Mouse (Mus musculus) stomach, embryonic 15.5 days (tissue): ENCODE measurements at regions not wholly inside any gene's neighbourhood (a gene's known extent, or its start where the extent isn't known, plus 50 kb on each side); places are given as distances from the start of the nearest gene placed in this dataset.
A peak's percentile ranks its signal among the peaks of the same experiment; 100 is the strongest.

ENCODE experiments used
- ATAC-seq: fragments of 200-750 bp; cut with Nextera tagmentation; 2 replicates; pipeline ENCODE4 v1.8.0; 2017; ENCODE audit warnings: low read depth, moderate number of reproducible peaks, moderate TSS enrichment; ENCODE audit not compliant: insufficient read depth, low FRiP score
- H3K27ac ChIP-seq: fragments of 300-500 bp; sonication (generic); 2 replicates; pipeline ENCODE4 v1.5.1; 2015; ENCODE audit warnings: mild to moderate bottlenecking, inconsistent platforms
- H3K27me3 ChIP-seq: fragments of 300-500 bp; sonication (generic); replicated peaks from 2 replicates; pipeline ENCODE4 v1.6.1; 2015; ENCODE audit warnings: inconsistent platforms
- H3K36me3 ChIP-seq: fragments of 300-500 bp; sonication (generic); 2 replicates; pipeline ENCODE4 v1.6.1; 2015; ENCODE audit warnings: inconsistent platforms
- H3K4me1 ChIP-seq: fragments of 300-500 bp; sonication (generic); 2 replicates; pipeline ENCODE4 v1.6.1; 2015; ENCODE audit warnings: inconsistent platforms
- H3K4me2 ChIP-seq: fragments of 300-500 bp; sonication (generic); 2 replicates; pipeline ENCODE4 v1.6.1; 2015; ENCODE audit warnings: mild to moderate bottlenecking, inconsistent platforms
- H3K4me3 ChIP-seq: fragments of 300-500 bp; sonication (generic); replicated peaks from 2 replicates; pipeline ENCODE4 v1.5.1; 2015; ENCODE audit warnings: inconsistent platforms
- H3K9ac ChIP-seq: fragments of 300-500 bp; sonication (generic); 2 replicates; pipeline ENCODE4 v1.6.1; 2015; ENCODE audit warnings: inconsistent platforms
- H3K9me3 ChIP-seq: fragments of 300-500 bp; sonication (generic); 2 replicates; pipeline ENCODE4 v1.6.1; 2016; ENCODE audit warnings: inconsistent platforms
- WGBS: fragments of 180-500 bp; shearing (Covaris S2); methylation state at CpG from one replicate; pipeline ENCODE4 v1.1.7; 2015; 5-methylcytosine and 5-hydroxymethylcytosine counted together

DNA sequence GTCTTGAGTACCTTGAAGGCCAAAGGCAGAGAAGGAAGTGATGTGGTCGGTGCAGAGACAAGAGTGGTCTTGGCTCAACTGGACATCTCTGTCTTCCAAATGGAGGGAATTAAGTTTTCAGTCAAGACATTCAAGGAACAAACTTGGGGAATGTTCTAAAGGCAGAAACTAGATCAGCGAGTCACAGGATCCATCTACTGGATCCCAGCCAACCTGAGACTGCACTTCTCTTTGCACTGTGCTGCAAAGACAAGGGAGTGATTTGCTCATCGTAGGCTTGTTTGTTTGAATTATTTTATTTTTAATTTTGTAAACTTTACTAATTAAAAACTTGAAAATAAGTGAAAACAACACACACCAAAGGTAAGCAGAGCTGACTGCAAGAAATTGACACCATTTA lies 875.8 kb downstream of the Zfp704 start:
- Histone ChIP-seq H3K4me2 (no peak overlapping the region), H3K9me3 (no peaks in the 10 kb centered on the region), H3K27ac (no peak overlapping the region), H3K4me1 (peaks cover 9% of the 10 kb centered on the region), H3K36me3 (no peaks in the 10 kb centered on the region), H3K9ac (no peak overlapping the region), H3K4me3 (no peak overlapping the region), H3K27me3 (no peaks in the 10 kb centered on the region)
- ATAC-seq, result no peak
- WGBS, result 57% methylated on average over 3 of the region's 3 CpGs

DNA sequence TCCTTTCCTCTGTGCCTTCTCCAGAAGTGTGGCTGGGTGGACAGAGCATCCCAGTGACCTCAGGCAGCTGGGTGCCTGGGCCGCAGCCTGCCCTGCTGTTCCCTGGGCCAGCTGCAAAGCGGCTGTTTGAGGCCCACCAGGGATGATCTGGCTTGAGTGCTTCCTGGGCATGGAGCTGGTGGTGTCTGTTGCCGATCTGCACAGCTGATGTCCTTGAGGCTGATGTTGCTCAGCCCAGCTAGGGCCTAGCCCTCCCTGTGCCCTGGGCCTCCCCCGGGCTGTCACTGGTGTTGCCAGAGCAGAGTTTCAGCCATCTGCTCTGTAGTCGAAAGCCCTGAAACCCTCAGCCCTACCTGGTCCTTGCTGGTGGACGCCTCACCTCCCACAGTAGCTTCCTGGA lies 878.5 kb downstream of the Zfp704 start:
- no peak overlapping the region for H3K9ac ChIP-seq
- no peak overlapping the region for H3K4me2 ChIP-seq
- peaks cover 6% of the 10 kb centered on the region for H3K4me1 ChIP-seq
- no peaks in the 10 kb centered on the region for H3K9me3 ChIP-seq
- H3K27me3 ChIP-seq, result no peaks in the 10 kb centered on the region
- ATAC-seq, result no peak
- no peaks in the 10 kb centered on the region for H3K36me3 ChIP-seq
- WGBS, result 62% methylated on average over 6 of the region's 6 CpGs
- H3K27ac ChIP-seq, result no peak overlapping the region
- no peak overlapping the region for H3K4me3 ChIP-seq

DNA sequence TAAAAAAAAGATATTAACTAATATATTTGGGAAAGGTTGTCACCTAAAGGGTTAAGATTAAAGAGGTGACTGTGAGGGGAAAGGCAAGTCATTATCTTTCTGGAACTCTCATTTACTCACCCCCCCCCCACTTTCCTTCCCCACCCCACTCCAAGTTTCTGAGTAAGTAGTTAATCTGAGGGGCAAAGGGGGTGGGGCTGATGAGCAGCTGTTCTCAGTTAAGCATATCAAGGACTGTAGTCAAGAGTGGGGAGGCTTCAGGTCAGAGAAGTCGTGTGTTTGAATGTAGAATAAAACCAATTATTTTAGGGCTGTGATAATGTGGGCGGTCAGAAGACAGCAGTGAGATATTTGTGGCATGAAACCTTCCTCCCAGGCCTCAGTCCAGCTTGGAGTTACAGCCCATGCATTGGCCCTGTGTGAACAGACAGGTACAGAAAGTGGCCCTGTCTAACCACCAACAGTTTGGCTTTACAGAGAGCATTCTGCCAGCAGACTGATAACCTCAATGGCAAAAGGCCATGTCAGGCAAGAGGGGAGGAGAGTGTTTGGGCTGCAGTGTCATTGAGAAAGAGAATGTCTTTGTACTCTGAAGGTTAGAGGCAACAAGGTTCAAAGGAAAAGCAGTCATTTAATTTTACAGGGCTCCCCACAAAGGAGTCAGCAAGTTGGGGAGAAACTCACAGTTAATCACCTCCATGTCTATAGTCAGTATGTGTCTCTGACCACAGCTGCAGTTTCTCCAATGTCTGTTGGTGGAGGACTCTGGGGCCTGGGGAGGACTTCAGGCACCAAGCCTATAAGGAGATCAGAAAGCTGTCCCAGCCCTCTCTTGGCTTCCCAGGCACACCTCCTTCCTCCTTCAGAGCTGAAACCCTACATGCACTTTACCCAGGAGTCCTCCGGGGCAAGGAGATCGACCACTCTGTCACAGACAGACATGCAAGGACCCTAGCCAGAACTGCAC lies 888.0 kb downstream of the Zfp704 start:
- Histone ChIP-seq H3K9ac (no peak overlapping the region), H3K4me1 (peaks cover 17% of the 10 kb centered on the region; the same call in 1 of the 2 replicates), H3K27ac (no peak overlapping the region), H3K36me3 (no peaks in the 10 kb centered on the region), H3K4me3 (no peak overlapping the region), H3K27me3 (no peaks in the 10 kb centered on the region), H3K4me2 (no peak overlapping the region), H3K9me3 (no peaks in the 10 kb centered on the region)
- WGBS, result 40% methylated on average over 4 of the region's 4 CpGs
- ATAC-seq, result no peak

DNA sequence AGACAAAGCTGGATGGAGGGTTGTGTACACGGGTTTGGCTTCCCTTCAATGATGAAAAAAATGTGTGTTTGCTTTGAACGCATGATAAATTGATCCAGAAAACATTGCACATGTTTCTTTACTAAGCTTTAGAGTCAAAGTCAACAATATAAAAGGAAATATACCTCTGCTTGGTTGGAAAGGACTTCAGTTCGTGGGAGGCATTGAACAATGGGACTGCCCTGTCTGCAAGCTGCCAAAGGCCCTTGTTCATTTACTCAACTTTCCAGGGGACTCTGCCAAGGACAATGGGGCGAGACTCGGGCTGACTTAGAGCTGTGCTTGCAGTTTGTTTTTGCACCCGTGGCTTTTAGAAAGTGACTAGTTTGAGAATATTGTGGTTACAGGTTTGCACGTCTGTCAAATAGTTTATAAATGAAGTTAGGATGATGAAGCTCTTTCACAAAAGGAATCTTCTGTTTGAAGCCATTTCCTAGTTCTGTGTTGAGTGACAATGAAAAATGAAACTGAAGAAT lies 889.2 kb downstream of the Zfp704 start:
- Histone ChIP-seq H3K27ac (no peak overlapping the region), H3K4me3 (no peak overlapping the region), H3K4me1 (peaks cover 18% of the 10 kb centered on the region; the same call in 1 of the 2 replicates), H3K27me3 (no peaks in the 10 kb centered on the region), H3K36me3 (no peaks in the 10 kb centered on the region), H3K9ac (no peak overlapping the region), H3K4me2 (no peak overlapping the region), H3K9me3 (no peaks in the 10 kb centered on the region)
- WGBS, result 55% methylated on average over 7 of the region's 7 CpGs
- no peak for ATAC-seq

DNA sequence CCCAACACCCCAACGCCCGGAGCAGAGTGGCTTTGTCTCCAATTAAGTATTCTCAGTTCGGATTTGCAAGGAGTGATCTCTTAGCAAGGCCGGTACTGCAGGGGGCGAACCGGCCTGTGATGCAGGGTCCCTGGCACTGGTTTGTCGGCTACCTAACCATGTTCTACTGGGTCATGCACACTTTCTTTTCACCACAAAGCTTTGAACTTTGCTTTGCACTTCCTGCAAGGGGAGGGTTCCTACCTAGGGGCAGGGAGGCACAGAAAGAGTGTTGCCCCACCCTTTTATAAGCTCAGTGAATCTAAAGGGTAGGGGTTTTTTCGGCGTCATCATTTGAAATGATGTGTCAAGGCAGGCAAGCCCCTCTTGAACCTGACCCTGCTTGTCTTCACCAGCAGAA lies 891.7 kb downstream of the Zfp704 start:
- no peak overlapping the region for H3K9ac ChIP-seq
- 20% methylated on average over 9 of the region's 9 CpGs for WGBS
- peaks cover 18% of the 10 kb centered on the region; the same call in 1 of the 2 replicates for H3K4me1 ChIP-seq
- H3K9me3 ChIP-seq, result no peaks in the 10 kb centered on the region
- no peak overlapping the region for H3K27ac ChIP-seq
- H3K27me3 ChIP-seq, result no peaks in the 10 kb centered on the region
- no peaks in the 10 kb centered on the region for H3K36me3 ChIP-seq
- no peak for ATAC-seq
- H3K4me2 ChIP-seq, result peak overlapping the region; percentile 53; the same call in 1 of the 2 replicates
- no peak overlapping the region for H3K4me3 ChIP-seq

DNA sequence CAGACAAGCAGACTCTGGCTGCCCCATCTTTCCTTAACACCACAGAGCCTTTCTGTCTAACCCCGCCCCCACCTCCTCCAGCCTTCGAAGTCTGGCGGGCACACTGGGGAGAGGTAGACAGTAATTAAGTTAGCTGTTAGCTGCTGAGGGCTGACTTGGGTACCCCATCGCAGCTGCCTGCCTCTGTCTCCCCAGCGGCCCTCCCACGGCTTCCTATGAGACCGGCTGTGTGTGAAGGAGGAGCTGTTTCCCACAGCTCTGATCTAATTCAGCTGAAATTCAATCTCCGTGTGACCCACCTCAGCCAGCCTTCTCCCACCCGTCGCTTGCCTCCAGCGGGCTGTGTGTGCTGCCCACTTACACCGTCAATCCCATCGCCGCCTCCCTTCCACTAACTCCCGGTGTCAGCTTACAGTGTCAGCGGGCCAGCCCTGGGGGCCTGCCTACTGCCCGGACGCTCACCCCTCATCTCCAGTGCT lies 892.5 kb downstream of the Zfp704 start:
- Histone ChIP-seq H3K4me1 (peaks cover 18% of the 10 kb centered on the region; the same call in 1 of the 2 replicates), H3K27ac (no peak overlapping the region)

More for the DNA sequence above, 892.5 kb downstream of the Zfp704 start:
- peak overlapping the region; percentile 53 for H3K4me2 ChIP-seq
- H3K4me3 ChIP-seq, result peak overlapping the region; percentile 26
- H3K27me3 ChIP-seq, result no peaks in the 10 kb centered on the region
- WGBS, result 2% methylated on average over 18 of the region's 18 CpGs
- no peak overlapping the region for H3K9ac ChIP-seq
- peak; percentile 69 for ATAC-seq
- H3K9me3 ChIP-seq, result no peaks in the 10 kb centered on the region
- no peaks in the 10 kb centered on the region for H3K36me3 ChIP-seq
